Mouse (Mus musculus) brain, embryonic 14.5 days (tissue): ENCODE results near the gene Avp. TPM values are rescaled to one million over a fixed set of nuclear protein-coding genes. Genes with fewer than 3 reads are reported as not detected.

Source experiments
- DNase-seq: peaks from one replicate; pipeline ENCODE4 v3.0.0-alpha.2; 2011; ENCODE audit warnings: low read depth
- CTCF ChIP-seq: fragments of 200-500 bp; IDR thresholded peaks from 2 replicates; pipeline ENCODE4 v1.5.1; 2012; ENCODE audit warnings: inconsistent platforms, mild to moderate bottlenecking, moderate library complexity, borderline replicate concordance; ENCODE audit not compliant: insufficient read depth, insufficient read length; ENCODE audit errors: extremely low read depth
- POLR2A ChIP-seq: fragments of 200-500 bp; IDR thresholded peaks from 2 replicates; pipeline ENCODE4 v1.6.1; 2012; ENCODE audit warnings: mild to moderate bottlenecking, inconsistent platforms, borderline replicate concordance; ENCODE audit not compliant: poor library complexity, insufficient read depth, insufficient read length, severe bottlenecking; ENCODE audit errors: extremely low read depth
- polyA plus RNA-seq: library from polyadenylated mRNA; depleted of rRNA; stranded (reverse); fragments of >200 nt; gene quantifications from 2 replicates; pipeline ENCODE4 v1.2.3, GENCODE M21; 2012; rRNA removed

The Avp gene
- polyA plus RNA-seq, 1 experiment, result 3.9 TPM

DNA sequence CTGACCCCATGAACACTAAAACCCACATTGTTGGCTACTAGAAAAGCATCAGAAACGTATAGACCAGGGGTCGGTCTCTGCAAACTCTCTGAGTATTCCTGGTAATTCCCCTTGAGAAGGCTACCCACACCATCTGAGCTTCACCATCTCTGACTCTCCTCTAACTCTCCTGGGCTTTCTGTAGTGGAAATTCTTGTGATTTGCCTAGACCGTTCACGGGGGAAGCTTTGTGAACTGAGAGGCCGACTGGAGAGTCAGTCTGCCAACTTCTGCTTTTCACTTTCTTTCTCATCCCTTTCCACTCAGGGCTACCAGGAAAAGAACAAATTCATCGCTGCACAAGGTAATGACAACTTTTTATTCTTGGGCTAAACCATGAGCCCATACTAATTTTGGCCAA, 47.3 kb downstream of the Avp start:
- TF ChIP-seq CTCF, result no peak
- TF ChIP-seq POLR2A, result no peak

GRCm38 (mm10) chr2:130532201-130532600, 50.2 kb downstream of the Avp start:
- TF ChIP-seq CTCF (no peak), POLR2A (no peak)
- DNase-seq, result no peak

More for the DNA sequence above, 47.3 kb downstream of the Avp start:
- DNase-seq, result no peak

Other genes starting within 250 kb of the Avp start
- gene Cpxm1, start 185.0 kb downstream of the Avp start, polyA plus RNA-seq, result 15.4 and 24.0 TPM in 2 replicates
- gene Gm28372, start 177.3 kb downstream of the Avp start, polyA plus RNA-seq, result not detected in 2 replicates
- not detected in 2 replicates for gene 1700020A23Rik, start 177.3 kb downstream of the Avp start, polyA plus RNA-seq
- gene Tmem239, start 176.1 kb downstream of the Avp start, polyA plus RNA-seq, result not detected in 2 replicates
- gene Vps16, start 158.2 kb downstream of the Avp start, polyA plus RNA-seq, result 114 and 169 TPM in 2 replicates
- gene Pced1a, start 157.9 kb downstream of the Avp start, polyA plus RNA-seq, result 32.5 and 36.9 TPM in 2 replicates
- gene Ptpra, start 132.3 kb downstream of the Avp start, polyA plus RNA-seq, result 119 and 127 TPM in 2 replicates
- gene Mrps26, start 18.8 kb downstream of the Avp start, polyA plus RNA-seq, result 63.1 and 70.8 TPM in 2 replicates
- gene Oxt, start 6.4 kb downstream of the Avp start, polyA plus RNA-seq, result 0.19 and 0.61 TPM in 2 replicates
- 4.6 and 5.6 TPM in 2 replicates for gene Fastkd5, start 47.5 kb upstream of the Avp start, polyA plus RNA-seq
- gene Ubox5, start 47.5 kb upstream of the Avp start, polyA plus RNA-seq, result 10.3 and 11.6 TPM in 2 replicates
- gene Lzts3, start 60.2 kb upstream of the Avp start, polyA plus RNA-seq, result 28.7 and 32.7 TPM in 2 replicates
- gene Ddrgk1, start 82.1 kb upstream of the Avp start, polyA plus RNA-seq, result 42.4 and 47.8 TPM in 2 replicates
- 91.6 and 118 TPM in 2 replicates for gene Itpa, start 85.1 kb upstream of the Avp start, polyA plus RNA-seq
- gene Slc4a11, start 115.0 kb upstream of the Avp start, polyA plus RNA-seq, result 1.9 and 2.2 TPM in 2 replicates